Mouse (Mus musculus): Measurements from ENCODE around the gene Dolk. TPM values are rescaled to one million over a fixed set of nuclear protein-coding genes. Genes with fewer than 3 reads are reported as not detected.

Dolk gene
- polyA plus RNA-seq, 1 experiment from 2014 or later: 41.2 TPM

DNA sequence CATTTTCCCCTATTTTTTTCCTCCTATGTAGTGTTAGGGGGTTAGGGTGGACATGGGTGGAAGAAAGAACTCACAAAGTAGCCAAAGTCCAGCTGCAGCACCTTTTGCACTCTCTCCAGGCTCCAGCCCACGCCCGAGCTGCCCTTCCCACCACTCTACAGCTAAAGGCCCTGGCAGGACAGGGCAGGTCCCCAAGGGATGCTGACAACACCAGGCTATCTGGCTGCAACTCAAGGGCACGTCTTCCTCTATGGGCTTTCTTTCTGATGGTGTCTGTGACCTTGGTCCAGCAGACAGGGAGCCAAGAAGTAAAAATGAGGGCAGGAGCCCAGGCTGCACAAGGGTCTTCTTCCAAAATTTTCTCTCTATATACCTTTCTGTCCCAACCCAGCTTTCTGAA, 4.5 kb downstream of the Dolk start:
- peaks cover 8% of the 10 kb centered on the region for H3K4me1 ChIP-seq (ENCODE audit: control insufficient read depth, insufficient read depth, low read length)
- no peak for ATAC-seq
- H3K4me3 ChIP-seq (ENCODE audit: low read length): no peak overlapping the region
- H3K4me2 ChIP-seq (ENCODE audit: low read depth, low read length): no peak overlapping the region
- H3K9me3 ChIP-seq (ENCODE audit: control insufficient read depth, low read length): no peaks in the 10 kb centered on the region
- H3K27ac ChIP-seq (ENCODE audit: low read length): no peak overlapping the region
- no peaks in the 10 kb centered on the region for H3K27me3 ChIP-seq (replicated peaks; ENCODE audit: control insufficient read depth, insufficient read depth, low read length)
- no peak overlapping the region for H3K9ac ChIP-seq (ENCODE audit: low read depth, low read length)
- WGBS: 70% methylated on average over 3 of the region's 3 CpGs
- no peaks in the 10 kb centered on the region for H3K36me3 ChIP-seq (ENCODE audit: control insufficient read depth, insufficient read depth, low read length)

DNA sequence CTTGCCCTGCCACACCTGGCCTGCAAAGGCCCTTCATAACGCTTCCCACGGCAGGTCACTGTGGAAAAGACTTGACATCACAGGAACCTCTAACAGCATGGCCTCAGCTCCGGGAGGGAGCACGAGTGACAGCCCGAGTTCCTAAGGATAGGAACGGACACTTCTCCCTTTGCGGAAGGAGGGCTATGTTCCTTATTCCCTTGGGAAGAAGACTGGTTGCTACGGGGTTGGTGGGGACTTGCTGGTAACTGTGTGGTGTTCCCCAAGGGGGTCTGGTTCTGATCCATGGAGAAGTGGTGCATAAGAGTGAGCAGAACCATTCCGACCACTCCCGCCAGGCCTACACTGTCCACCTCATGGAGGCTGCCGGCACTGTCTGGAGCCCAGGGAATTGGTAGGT, 5.4 kb downstream of the Dolk start, which contains the start of gene Gm28038:
Gm28038 (plus strand) TSS at position 301 of the 400 bp plus-strand sequence.
- H3K9ac ChIP-seq (ENCODE audit: low read depth, low read length): 0 out of 2 replicates have a peak within 1 kb of the TSS, but pooled peaks have one; percentile 8
- peaks cover 8% of the 10 kb centered on the region for H3K4me1 ChIP-seq (ENCODE audit: control insufficient read depth, insufficient read depth, low read length)
- no peak within 1 kb of the TSS for H3K4me2 ChIP-seq (ENCODE audit: low read depth, low read length)
- H3K4me3 ChIP-seq (ENCODE audit: low read length): no peak within 1 kb of the TSS
- no peaks in the 10 kb centered on the region for H3K27me3 ChIP-seq (replicated peaks; ENCODE audit: control insufficient read depth, insufficient read depth, low read length)
- no peak for ATAC-seq
- H3K36me3 ChIP-seq (ENCODE audit: control insufficient read depth, insufficient read depth, low read length): no peaks in the 10 kb centered on the region
- no peaks in the 10 kb centered on the region for H3K9me3 ChIP-seq (ENCODE audit: control insufficient read depth, low read length)
- 89% methylated on average over 11 of the region's 11 CpGs for WGBS
- H3K27ac ChIP-seq (ENCODE audit: low read length): no peak within 1 kb of the TSS

DNA sequence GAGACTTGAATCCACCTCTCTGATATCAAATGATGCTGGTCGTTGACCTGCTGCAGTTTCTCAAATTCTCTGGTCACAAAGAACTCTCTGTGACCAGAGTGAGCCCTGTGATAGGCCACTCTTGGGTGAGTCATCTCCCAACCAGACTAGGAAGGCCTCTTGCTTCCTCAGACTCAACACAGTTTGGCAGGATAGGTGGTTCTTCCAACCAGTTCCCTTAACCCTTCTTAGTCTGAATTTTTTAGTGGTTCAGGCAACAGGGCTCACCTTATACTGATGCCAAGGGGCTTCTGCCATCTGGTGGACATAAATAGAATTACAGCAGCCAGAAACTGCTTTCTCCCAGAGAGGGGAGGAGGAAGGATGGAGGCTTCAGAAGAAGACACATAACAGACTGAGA, 16.0 kb downstream of the Dolk start:
- WGBS: 15% methylated on average over 1 of the region's 1 CpGs
- Histone ChIP-seq H3K4me3 (ENCODE audit: low read length) (no peak overlapping the region), H3K9ac (ENCODE audit: low read depth, low read length) (no peak overlapping the region), H3K4me1 (ENCODE audit: control insufficient read depth, insufficient read depth, low read length) (peaks cover 29% of the 10 kb centered on the region), H3K27ac (ENCODE audit: low read length) (peak overlapping the region; percentile 77), H3K27me3 (replicated peaks; ENCODE audit: control insufficient read depth, insufficient read depth, low read length) (no peaks in the 10 kb centered on the region), H3K4me2 (ENCODE audit: low read depth, low read length) (no peak overlapping the region), H3K36me3 (ENCODE audit: control insufficient read depth, insufficient read depth, low read length) (no peaks in the 10 kb centered on the region), H3K9me3 (ENCODE audit: control insufficient read depth, low read length) (no peaks in the 10 kb centered on the region)
- peak; percentile 83 for ATAC-seq

DNA sequence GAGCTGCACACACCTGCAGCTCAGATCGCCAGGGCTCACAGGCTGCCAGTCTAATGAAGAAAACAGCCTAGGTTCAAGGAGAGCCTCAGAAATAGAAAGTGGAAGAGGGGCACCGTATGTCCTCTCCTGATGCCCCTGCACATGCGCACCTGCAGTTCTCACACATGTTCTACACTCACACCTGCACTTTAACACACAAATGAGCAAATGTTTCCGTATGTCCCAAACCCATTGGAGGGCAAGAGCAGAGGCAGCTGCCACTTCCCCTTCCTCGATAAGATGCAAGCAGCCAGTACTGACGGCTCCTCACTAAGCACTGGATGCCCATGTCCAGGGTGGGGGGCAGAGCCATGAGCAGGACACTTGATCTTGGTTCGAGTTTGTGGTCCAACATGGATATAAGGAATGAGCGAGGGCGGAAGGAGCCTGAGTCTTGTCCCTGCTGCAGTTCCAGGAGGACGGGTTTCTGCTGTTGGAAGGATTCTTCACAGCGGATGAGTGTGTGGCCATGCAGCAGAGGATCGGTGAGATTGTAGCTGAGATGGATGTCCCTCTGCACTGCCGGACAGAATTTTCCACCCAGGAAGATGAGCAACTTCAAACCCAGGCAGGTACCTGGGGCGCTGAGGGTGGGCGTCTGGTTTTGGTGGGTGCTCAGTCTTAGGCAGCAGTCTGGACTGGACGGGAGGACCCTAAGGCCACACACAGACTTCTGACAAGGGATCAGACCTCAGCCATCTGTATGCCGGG, 16.7 kb downstream of the Dolk start:
- Histone ChIP-seq H3K4me3 (ENCODE audit: low read length) (no peak overlapping the region), H3K27me3 (replicated peaks; ENCODE audit: control insufficient read depth, insufficient read depth, low read length) (no peaks in the 10 kb centered on the region), H3K4me2 (ENCODE audit: low read depth, low read length) (no peak overlapping the region), H3K4me1 (ENCODE audit: control insufficient read depth, insufficient read depth, low read length) (peaks cover 34% of the 10 kb centered on the region), H3K9me3 (ENCODE audit: control insufficient read depth, low read length) (no peaks in the 10 kb centered on the region), H3K9ac (ENCODE audit: low read depth, low read length) (no peak overlapping the region), H3K27ac (ENCODE audit: low read length) (peak overlapping the region; percentile 77), H3K36me3 (ENCODE audit: control insufficient read depth, insufficient read depth, low read length) (no peaks in the 10 kb centered on the region)
- ATAC-seq: no peak
- 85% methylated on average over 17 of the region's 17 CpGs for WGBS

DNA sequence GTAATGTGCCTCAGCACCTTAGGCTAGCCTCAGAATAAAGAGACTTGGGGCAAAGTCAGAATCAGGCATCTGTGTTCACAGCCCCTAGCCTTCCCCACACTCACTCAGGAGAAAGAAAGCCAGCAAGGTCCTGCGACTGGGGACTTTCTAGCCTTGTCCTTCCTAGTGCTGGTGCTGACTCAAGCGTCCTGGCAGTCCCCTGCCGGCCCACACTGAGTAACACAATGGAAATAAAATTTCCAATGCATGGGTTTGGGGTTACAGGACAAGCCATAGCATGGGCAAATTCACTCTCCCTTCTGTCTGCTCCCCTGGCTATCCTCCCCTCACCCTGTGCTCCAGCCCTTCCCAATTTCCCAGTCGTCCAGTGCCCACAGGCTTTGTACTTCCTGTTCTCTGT, 17.8 kb downstream of the Dolk start:
- WGBS: 57% methylated on average over 4 of the region's 4 CpGs
- Histone ChIP-seq H3K4me3 (ENCODE audit: low read length) (no peak overlapping the region), H3K4me2 (ENCODE audit: low read depth, low read length) (no peak overlapping the region), H3K36me3 (ENCODE audit: control insufficient read depth, insufficient read depth, low read length) (peaks cover 4% of the 10 kb centered on the region; the same call in 1 of the 2 replicates), H3K27ac (ENCODE audit: low read length) (no peak overlapping the region), H3K27me3 (replicated peaks; ENCODE audit: control insufficient read depth, insufficient read depth, low read length) (no peaks in the 10 kb centered on the region), H3K4me1 (ENCODE audit: control insufficient read depth, insufficient read depth, low read length) (peaks cover 34% of the 10 kb centered on the region), H3K9me3 (ENCODE audit: control insufficient read depth, low read length) (no peaks in the 10 kb centered on the region), H3K9ac (ENCODE audit: low read depth, low read length) (no peak overlapping the region)
- no peak for ATAC-seq

DNA sequence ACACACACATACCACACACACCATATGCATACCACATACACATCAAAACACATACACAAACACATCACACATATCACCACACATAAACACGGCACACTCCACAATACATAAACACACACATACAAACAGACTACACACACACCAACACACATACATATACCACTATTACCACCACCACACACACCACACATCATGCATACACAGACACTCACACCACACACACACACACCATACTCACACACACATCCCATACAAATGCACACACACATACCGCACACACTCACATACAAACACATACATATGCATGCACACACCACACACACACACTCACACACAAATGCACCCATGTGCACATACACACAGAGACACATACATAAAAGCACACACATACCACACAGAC, 18.7 kb downstream of the Dolk start:
- 92% methylated on average over 2 of the region's 2 CpGs for WGBS
- no peaks in the 10 kb centered on the region for H3K27me3 ChIP-seq (replicated peaks; ENCODE audit: control insufficient read depth, insufficient read depth, low read length)

DNA sequence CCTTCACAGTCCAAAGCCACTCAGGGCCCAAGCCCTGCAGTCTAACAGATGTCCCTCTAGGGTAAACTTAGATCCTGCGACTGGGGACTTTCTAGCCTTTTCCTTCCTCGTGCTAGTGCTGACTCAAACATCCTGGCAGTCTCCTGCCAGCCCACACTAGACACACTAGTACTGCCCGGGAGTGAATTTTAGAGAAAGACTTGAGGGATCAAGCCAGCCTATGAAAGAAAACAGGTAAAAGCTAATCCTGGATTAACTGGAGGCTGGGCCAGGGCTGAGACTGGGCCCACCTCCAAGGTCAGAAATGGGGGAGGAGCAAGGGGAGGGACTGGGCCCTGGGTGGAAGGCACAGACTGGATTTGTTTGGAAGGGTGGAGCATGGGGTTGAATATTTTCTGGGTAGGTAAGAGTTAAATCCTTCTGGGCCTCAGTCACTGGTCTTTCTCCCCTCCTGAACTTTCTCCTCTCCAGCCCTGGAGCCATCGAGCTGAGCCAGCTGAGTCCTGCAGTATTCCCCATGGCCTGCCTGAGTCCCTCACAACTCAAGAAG, 19.7 kb downstream of the Dolk start:
- Histone ChIP-seq H3K4me2 (ENCODE audit: low read depth, low read length) (peak overlapping the region; percentile 34), H3K4me1 (ENCODE audit: control insufficient read depth, insufficient read depth, low read length) (peaks cover 37% of the 10 kb centered on the region), H3K9me3 (ENCODE audit: control insufficient read depth, low read length) (no peaks in the 10 kb centered on the region), H3K9ac (ENCODE audit: low read depth, low read length) (peak overlapping the region; percentile 50), H3K36me3 (ENCODE audit: control insufficient read depth, insufficient read depth, low read length) (peaks cover 7% of the 10 kb centered on the region; the same call in 1 of the 2 replicates), H3K27ac (ENCODE audit: low read length) (peak overlapping the region; percentile 92), H3K27me3 (replicated peaks; ENCODE audit: control insufficient read depth, insufficient read depth, low read length) (no peaks in the 10 kb centered on the region), H3K4me3 (ENCODE audit: low read length) (peak overlapping the region; percentile 23)
- peak; percentile 82 for ATAC-seq
- WGBS: 14% methylated on average over 4 of the region's 4 CpGs

More for the DNA sequence above, 18.7 kb downstream of the Dolk start:
- no peak overlapping the region for H3K27ac ChIP-seq (ENCODE audit: low read length)
- peaks cover 37% of the 10 kb centered on the region for H3K4me1 ChIP-seq (ENCODE audit: control insufficient read depth, insufficient read depth, low read length)
- H3K9me3 ChIP-seq (ENCODE audit: control insufficient read depth, low read length): no peaks in the 10 kb centered on the region
- peak overlapping the region; percentile 34 for H3K4me2 ChIP-seq (ENCODE audit: low read depth, low read length)
- H3K4me3 ChIP-seq (ENCODE audit: low read length): no peak overlapping the region
- no peak overlapping the region for H3K9ac ChIP-seq (ENCODE audit: low read depth, low read length)
- peaks cover 7% of the 10 kb centered on the region; the same call in 1 of the 2 replicates for H3K36me3 ChIP-seq (ENCODE audit: control insufficient read depth, insufficient read depth, low read length)
- ATAC-seq: no peak

DNA sequence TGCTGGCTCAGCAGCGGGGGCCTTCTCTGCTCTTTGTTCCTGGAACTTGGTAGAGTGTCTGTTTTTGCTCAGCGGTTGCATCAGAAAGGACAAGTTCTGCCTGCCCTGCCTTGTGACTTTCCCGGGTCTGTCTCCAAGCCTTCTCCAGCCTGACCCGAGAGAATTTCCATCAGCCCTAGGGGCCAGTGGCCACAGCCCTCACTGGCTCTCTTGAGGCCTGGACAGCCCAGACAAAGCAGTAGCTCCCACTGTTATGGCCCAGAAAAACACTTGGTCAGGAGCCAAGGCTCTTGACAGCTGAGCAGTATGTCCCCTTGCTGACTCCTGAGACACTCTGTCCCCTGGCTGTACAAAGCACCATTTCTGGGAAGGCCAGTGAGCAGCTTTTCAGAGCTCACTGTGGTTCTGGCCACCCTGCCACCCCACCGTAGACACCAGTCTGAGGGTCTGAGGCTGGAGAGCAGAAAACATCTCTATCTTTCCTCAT, 20.3 kb downstream of the Dolk start, which contains the start of gene Phyhd1:
Phyhd1 (plus strand) TSS at position 437 of the 487 bp plus-strand sequence.
- Histone ChIP-seq H3K9ac (ENCODE audit: low read depth, low read length) (peak within 1 kb of the TSS; percentile 50), H3K4me1 (ENCODE audit: control insufficient read depth, insufficient read depth, low read length) (peaks cover 37% of the 10 kb centered on the region), H3K27ac (ENCODE audit: low read length) (peak within 1 kb of the TSS; percentile 92), H3K4me3 (ENCODE audit: low read length) (peak within 1 kb of the TSS; percentile 23), H3K9me3 (ENCODE audit: control insufficient read depth, low read length) (no peaks in the 10 kb centered on the region), H3K27me3 (replicated peaks; ENCODE audit: control insufficient read depth, insufficient read depth, low read length) (no peaks in the 10 kb centered on the region), H3K4me2 (ENCODE audit: low read depth, low read length) (peak within 1 kb of the TSS; percentile 34), H3K36me3 (ENCODE audit: control insufficient read depth, insufficient read depth, low read length) (peaks cover 7% of the 10 kb centered on the region; the same call in 1 of the 2 replicates)
- WGBS: 47% methylated on average over 5 of the region's 5 CpGs
- peak; percentile 32; the same call in 1 of the 2 replicates for ATAC-seq

DNA sequence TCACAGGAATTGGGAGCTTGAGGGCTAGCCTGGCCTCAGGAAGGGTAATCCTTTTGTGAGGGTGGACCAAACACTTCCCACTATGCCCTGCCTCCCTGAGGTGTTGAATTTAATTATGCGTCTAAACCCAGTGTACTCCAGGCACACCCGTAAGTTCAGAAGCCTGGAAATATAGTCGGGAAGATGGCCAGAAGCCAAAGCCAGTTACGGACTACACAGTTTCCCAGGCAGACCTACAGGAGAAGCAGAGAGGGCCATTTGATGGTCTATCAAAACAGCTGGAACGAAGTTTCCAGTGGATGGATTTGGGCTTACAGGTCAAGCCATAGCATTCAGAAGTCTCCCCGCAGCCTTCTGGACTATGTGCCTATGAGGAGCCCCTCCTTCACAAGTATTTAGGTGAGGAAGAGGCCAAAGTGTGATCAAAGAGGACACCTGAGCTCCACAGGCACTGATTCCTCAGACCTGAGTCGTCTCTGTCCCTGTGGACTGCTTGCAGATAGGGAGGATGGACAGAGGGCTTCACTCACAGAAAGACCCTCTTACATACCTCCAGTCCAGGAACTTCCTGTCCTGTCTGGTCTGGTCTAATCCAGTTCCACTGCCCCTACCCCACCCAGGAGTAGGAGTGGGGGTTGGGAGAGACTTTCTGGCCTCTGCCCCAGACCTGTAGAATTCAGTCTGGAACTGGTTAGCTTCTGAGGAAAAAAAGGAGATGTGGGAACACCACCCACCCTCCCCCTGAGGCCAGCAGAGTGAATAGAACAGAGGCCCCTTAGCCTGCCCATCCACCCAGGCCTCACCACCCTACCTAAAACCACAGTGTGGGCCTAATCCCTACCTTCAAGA, 21.2 kb downstream of the Dolk start:
- Histone ChIP-seq H3K27me3 (replicated peaks; ENCODE audit: control insufficient read depth, insufficient read depth, low read length) (no peaks in the 10 kb centered on the region), H3K9ac (ENCODE audit: low read depth, low read length) (0 out of 2 replicates have a peak overlapping the region, but pooled peaks have one; percentile 48), H3K4me3 (ENCODE audit: low read length) (no peak overlapping the region), H3K36me3 (ENCODE audit: control insufficient read depth, insufficient read depth, low read length) (peaks cover 7% of the 10 kb centered on the region; the same call in 1 of the 2 replicates), H3K9me3 (ENCODE audit: control insufficient read depth, low read length) (no peaks in the 10 kb centered on the region), H3K4me2 (ENCODE audit: low read depth, low read length) (no peak overlapping the region), H3K4me1 (ENCODE audit: control insufficient read depth, insufficient read depth, low read length) (peaks cover 34% of the 10 kb centered on the region), H3K27ac (ENCODE audit: low read length) (peak overlapping the region; percentile 92)
- 59% methylated on average over 7 of the region's 7 CpGs for WGBS
- no peak for ATAC-seq
